Mouse (Mus musculus): ENCODE results near the gene Olfr1223.
"Not testable (repeated sequence)": the region's sequence is repeated elsewhere in the genome, so short reads cannot be mapped to it uniquely, and the experiment has no call there.

The Olfr1223 gene

DNA sequence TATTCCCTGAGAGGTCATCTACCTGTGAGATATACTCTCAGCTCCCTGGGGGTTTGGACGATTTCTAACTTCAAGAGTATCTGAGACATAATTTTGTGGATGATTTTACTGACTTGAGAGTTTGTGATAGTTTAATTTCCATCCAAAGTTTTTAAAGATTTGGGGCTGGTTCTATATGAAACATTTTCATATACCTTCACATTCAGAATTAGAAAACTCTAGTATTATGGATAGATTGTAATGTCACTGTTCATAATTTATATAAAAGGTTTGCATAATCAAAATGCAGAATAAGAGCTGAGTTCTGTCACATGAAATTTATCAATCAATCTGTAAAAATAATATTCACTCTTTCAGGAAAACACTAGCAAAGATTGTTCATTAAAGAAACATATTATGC lies at the start of gene Olfr1223:
Gene Olfr1223, minus strand, starts transcription at position 101 of the 400 bp plus-strand sequence.
- no peak for DNase-seq

DNA sequence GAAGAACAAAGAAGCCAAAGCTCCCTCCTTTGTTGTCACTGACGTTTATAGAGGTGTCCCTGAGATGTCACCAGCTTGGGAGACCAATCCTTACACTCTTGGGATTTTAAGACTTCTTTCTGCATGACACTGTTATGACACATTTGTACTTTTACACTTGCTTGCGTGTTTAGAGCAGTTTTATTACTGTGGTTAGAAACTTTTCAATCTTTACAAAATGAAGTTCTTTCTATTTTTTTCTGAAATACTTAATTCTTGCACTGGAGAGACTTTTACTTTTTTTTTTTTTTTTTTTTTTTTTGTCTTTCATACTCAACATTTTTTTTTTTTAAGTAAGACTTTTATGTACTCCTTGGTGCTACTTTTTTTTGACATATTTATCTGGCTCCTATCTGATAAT lies 48.6 kb upstream of the Olfr1223 start, which contains the start of gene Olfr1226:
Gene Olfr1226, minus strand, starts transcription at position 101 of the 400 bp plus-strand sequence.
- no peak for DNase-seq

DNA sequence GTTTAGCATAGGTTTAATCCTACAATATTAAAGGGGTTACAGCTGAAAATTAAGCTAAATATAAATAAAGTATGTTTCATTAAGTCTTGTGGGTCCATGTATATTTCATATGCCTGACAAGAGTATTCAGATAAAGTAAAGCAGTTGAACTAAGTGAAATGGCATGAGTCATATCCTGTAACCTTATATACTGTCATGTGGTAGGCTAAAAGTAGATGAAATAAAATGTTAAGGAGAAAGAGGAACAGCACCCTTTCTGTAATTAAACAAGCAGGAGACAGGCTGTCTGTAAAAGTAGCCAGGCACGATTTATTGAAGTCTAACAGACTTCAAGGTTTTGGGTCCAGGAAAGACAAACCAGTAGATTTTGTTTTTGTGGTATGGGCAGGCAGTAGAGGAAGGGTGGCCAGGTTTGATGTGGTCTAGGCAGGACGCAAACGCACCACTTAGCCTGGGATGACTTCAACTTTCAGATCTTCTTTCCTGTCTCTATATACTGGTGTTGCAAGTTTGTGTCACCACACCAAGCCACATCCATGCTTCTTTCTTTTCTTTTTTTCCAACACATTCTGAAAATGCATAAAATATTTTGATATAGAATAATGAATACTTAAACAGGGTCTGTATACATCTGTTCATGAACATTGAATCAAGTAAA lies 45.1 kb upstream of the Olfr1223 start:
- DNase-seq: no peak

DNA sequence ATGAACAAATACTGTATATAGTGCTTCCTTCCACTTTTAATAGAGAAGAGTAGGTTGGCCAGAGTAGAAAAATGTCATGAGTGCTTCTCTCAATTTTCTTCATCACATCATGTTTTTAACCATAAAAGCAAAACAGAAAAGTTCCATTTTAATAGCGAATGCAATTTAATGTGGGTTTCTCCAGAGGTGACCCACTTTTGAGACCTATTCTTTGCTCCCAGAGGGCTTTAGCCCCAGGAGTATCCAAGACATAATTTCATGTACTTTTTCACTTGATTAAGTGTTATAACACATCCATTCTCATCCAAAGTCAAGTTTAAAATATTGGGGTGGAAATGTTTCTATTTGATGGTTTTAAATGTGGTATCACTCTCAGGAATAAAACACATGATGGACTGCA lies 23.2 kb upstream of the Olfr1223 start, which contains the start of gene Olfr1225:
Gene Olfr1225, minus strand, starts transcription at position 101 of the 400 bp plus-strand sequence.
- no peak for DNase-seq

DNA sequence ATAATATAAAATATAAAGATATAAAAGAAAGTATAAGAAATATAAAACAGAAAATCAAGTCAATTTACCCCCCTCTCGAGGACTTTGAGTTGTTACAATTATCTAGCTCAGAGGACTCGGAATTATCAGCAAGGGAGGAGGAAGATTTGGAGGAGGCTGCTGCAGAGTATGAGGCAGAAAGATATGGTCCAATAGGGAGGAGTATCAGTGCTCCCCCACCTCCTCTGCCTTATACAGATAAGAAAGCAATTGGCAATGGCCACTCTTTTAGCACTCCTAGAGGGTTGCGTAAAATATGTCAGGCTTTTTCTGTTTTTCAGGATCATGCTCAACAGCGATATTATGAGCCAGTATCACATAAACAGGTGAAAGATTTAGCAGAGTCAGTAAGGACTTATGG lies 13.4 kb upstream of the Olfr1223 start:
- DNase-seq: not testable (repeated sequence)

DNA sequence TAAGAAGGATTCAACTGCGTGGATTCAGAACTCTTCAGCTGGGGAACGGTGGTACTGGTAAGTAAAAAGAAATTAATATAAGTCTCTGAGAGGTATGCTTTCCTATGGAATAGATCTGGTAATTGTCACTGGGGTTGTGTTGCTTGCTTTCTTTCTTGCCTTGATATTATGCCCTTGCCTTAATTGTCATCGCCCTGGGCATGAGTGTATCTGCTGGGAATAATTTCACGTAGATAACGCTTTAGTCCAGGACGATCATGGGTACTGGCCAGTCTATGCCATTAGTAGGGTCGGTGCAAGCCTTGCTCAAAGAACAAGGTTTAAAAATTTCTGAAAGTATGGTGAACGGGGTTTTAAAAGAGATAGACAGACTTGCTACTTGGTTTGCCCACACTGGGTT lies 12.6 kb upstream of the Olfr1223 start, which contains the start of gene Olfr1224-ps1:
Gene Olfr1224-ps1, minus strand, starts transcription at position 101 of the 400 bp plus-strand sequence.
- not testable (repeated sequence) for DNase-seq

DNA sequence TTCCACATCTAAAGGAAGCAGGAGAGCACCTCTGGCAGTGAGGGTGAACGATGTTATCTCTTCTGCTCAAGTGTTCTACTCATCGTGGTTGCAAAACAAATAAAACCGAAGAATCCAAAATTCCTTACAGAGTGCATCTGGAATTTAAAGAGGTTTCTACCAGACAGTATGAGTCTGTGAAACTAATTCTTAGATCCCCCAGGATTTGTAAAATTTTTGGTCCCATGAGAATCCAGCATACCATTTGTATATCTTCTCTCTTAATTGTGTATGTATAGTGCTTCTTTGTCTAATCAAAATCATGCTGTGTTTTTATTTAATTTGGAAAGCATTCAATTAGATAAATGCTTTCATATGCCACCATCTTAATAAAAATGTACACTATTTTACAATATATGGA lies 18.4 kb downstream of the Olfr1223 start, which contains the start of gene Olfr1222:
Gene Olfr1222, minus strand, starts transcription at position 101 of the 400 bp plus-strand sequence.
- no peak for DNase-seq

DNA sequence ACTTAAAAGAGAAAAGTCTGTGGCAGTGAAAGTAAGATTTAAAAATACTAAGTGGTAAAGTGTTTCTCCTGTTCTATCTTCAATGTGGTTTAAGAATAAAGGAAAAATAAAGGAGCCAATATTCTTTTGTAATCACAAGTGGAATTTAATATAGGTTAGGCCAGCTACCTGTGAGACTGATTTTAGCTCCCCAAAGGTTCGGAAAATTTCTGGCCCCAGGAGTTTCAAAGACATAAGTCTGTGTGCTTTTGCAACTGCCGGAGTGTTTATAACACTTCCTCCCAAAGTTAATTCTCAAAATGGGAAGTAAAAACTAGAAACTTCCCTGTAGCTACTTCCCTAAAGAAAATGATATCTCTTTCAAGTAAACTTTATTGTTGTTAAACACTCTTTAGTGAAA lies 34.2 kb downstream of the Olfr1223 start, which contains the start of gene Olfr1221:
Gene Olfr1221, minus strand, starts transcription at position 101 of the 400 bp plus-strand sequence.
- DNase-seq: no peak

DNA sequence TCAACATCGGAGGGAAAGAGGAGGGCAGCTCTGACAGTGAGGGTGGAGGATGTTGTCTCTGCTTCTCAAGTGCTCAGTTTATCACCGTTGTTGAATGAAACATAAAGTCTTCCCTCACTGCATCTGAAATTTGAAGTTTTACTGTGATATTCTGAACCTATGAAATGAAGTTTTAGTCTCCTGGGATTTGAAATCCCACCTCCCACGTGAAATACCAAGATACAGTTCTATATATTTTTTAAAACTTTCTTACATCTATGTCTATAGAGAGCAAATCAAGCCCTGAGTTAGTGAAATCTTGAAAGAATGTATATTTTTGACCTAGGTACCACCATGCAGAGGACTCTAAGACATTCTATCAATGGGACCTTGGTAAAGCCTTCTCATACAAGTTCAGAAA lies 44.6 kb downstream of the Olfr1223 start, which contains the start of gene Olfr1220:
Gene Olfr1220, minus strand, starts transcription at position 101 of the 400 bp plus-strand sequence.
- DNase-seq: no peak

DNA sequence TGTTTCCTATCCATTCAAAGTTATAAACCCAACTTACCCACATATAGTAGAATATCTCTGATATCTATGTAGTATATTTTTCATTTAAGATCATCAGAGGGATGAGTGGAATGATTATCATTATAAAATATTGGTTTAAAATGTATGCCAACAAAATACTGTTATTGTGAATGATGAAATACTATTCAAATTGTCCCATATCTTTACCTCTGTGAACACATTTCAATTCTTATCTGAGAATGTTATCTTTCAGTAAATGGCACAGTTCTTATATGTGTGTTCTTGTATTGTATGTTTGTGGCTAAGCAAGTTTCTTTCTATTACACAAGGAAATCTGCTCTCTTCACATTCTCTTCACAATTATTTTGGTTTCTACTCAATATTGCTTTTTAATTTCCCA lies 45.7 kb downstream of the Olfr1223 start:
- no peak for DNase-seq

DNA sequence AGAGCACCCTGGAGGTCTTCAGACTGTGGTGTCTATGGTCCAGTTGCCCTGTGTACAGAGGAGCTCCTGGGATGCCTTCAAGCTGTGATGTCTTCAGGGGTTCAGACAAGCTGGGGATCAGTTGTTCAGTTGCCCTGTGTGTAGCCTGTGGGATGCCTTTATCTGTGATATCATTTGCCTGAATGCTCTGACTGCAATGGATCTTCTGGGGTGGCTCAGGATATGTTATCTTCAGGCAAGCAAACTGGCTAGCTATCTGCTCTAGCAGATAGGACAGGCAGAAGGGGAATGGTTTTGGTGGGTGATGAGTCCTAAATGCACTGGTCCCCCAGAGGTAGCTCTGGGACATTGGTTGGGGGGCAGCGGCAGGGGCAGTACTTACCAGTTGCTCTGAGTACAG lies 57.5 kb downstream of the Olfr1223 start:
- DNase-seq: no peak
